Mouse (Mus musculus) left cerebral cortex, postnatal 10 days (tissue): Measurements from ENCODE around the gene Olfr19. TPM values are rescaled to one million over a fixed set of nuclear protein-coding genes. Genes with fewer than 3 reads are reported as not detected.
"Not testable (repeated sequence)": the region's sequence is repeated elsewhere in the genome, so short reads cannot be mapped to it uniquely, and the experiment has no call there.

Experiments
- DNase-seq, 2 experiments: peaks; one replicate each; pipeline ENCODE4 v3.0.0; 2021 to 2022; ENCODE audit warnings: low spot score in 2 of 2, mixed read lengths in 1 of 2; ENCODE audit errors: extremely low spot score in 1 of 2
- intact Hi-C: fragments of 180-260 bp; cut with DNase I; formaldehyde crosslinking; loops from one replicate; pipeline ENCODE4 v1.15.1; 2025
- total RNA-seq, 2 experiments: library from RNA; stranded (reverse); gene quantifications; 2 replicates each; pipeline ENCODE4 v1.2.3; 2021

The Olfr19 gene
- total RNA-seq: not detected

- intact Hi-C loops: no loop called here
- DNase-seq: no peak
These were observed at the start of gene Olfr19 for GRCm38 (mm10) chr16:16676305-16676704. Gene Olfr19, minus strand, starts transcription at chr16:16676405.

- no peak for DNase-seq
- intact Hi-C loops: no loop called here
These were observed 8.8 kb upstream of the Olfr19 start for GRCm38 (mm10) chr16:16684975-16685374.

- intact Hi-C loops: no loop called here
- DNase-seq: no peak
These were observed 7.8 kb upstream of the Olfr19 start for GRCm38 (mm10) chr16:16684053-16684452.

GRCm38 (mm10) chr16:16664994-16665393 lies 11.2 kb downstream of the Olfr19 start:
- DNase-seq: no peak
- intact Hi-C loops: no loop called here

- DNase-seq, intact Hi-C loops: not testable (repeated sequence)
These were observed 11.7 kb downstream of the Olfr19 start for GRCm38 (mm10) chr16:16664516-16664915.

- intact Hi-C loops: no loop called here
- no peak for DNase-seq
These were observed 31.1 kb downstream of the Olfr19 start for GRCm38 (mm10) chr16:16645148-16645547.

GRCm38 (mm10) chr16:16633730-16634129 lies 42.5 kb downstream of the Olfr19 start:
- no peak for DNase-seq
- intact Hi-C loops: no loop called here

Other genes starting within 250 kb of the Olfr19 start
- gene Fgd4, start 75.9 kb downstream of the Olfr19 start, total RNA-seq: 10 to 100 TPM; 50.8 to 52.6 TPM
- gene Spag6l, start 153.1 kb upstream of the Olfr19 start, total RNA-seq: 10 to 100 TPM; 10.5 to 11.0 TPM
- not detected for gene Igll1, start 187.6 kb upstream of the Olfr19 start, total RNA-seq
- gene Top3b, start 194.3 kb upstream of the Olfr19 start, total RNA-seq: 10 to 100 TPM; 60.8 to 63.8 TPM
- not detected for gene Vpreb1, start 194.4 kb upstream of the Olfr19 start, total RNA-seq
- 10 to 100 TPM; 25.2 to 25.7 TPM for gene Ppm1f, start 220.1 kb upstream of the Olfr19 start, total RNA-seq